Mouse (Mus musculus): ENCODE results near the gene Invs. TPM values are rescaled to one million over a fixed set of nuclear protein-coding genes. Genes with fewer than 3 reads are reported as not detected.
"Not testable (repeated sequence)": the region's sequence is repeated elsewhere in the genome, so short reads cannot be mapped to it uniquely, and the experiment has no call there.

Invs gene
- polyA plus RNA-seq, 1 experiment: 4.7 TPM

- Histone ChIP-seq H3K4me3 (replicated peaks; ENCODE audit: extremely low read depth, low read depth, low read length) (no peak overlapping the region), H3K4me1 (ENCODE audit: control insufficient read depth, insufficient read depth, low read length) (no peaks in the 10 kb centered on the region)
- WGBS: 3% methylated on average over 2 of the region's 2 CpGs
- peak; percentile 49 for DNase-seq
- no peak for TF ChIP-seq POLR2A (IDR thresholded peaks at IDR 0.05; ENCODE audit: borderline replicate concordance, extremely low read depth, low read depth, low read length)
- 0 out of 2 replicates have a peak, but pooled peaks have one; percentile 18 for TF ChIP-seq CTCF (IDR thresholded peaks at IDR 0.05; ENCODE audit: insufficient read depth, low read length)
Observed at GRCm38 (mm10) chr4:48380940-48381339, 101.4 kb downstream of the Invs start.

- TF ChIP-seq CTCF (IDR thresholded peaks at IDR 0.05; ENCODE audit: insufficient read depth, low read length) (no peak), POLR2A (IDR thresholded peaks at IDR 0.05; ENCODE audit: borderline replicate concordance, extremely low read depth, low read depth, low read length) (no peak)
- Histone ChIP-seq H3K4me1 (ENCODE audit: control insufficient read depth, insufficient read depth, low read length) (no peaks in the 10 kb centered on the region), H3K4me3 (replicated peaks; ENCODE audit: extremely low read depth, low read depth, low read length) (no peak overlapping the region)
- whole genome bisulfite sequencing: 83% methylated on average over 5 of the region's 5 CpGs
- DNase-seq: no peak
Observed at GRCm38 (mm10) chr4:48382506-48382905, 102.9 kb downstream of the Invs start.

DNA sequence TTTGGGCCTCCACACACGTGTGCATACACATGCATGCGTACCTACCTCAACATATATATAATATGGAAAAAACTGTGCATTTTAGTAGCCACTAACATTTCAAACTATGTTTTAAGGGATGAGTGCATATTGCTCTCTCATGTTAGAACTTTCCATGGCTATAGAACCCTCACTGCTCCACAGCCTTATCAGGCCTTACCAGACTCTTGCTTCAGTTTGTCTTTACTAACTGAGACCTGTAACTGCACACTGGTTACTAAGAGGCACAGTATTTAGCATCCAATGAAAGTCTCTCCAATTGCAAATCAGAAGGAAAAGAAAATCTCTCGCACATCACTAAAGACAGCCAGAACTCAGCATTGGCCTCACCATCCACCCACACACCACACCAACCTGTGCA is 117.4 kb downstream of the Invs start:
- WGBS: over 99% methylated on average over 3 of the region's 3 CpGs
- TF ChIP-seq CTCF (IDR thresholded peaks at IDR 0.05; ENCODE audit: insufficient read depth, low read length) (no peak), POLR2A (IDR thresholded peaks at IDR 0.05; ENCODE audit: borderline replicate concordance, extremely low read depth, low read depth, low read length) (no peak)
- Histone ChIP-seq H3K4me1 (ENCODE audit: control insufficient read depth, insufficient read depth, low read length) (no peaks in the 10 kb centered on the region), H3K4me3 (replicated peaks; ENCODE audit: extremely low read depth, low read depth, low read length) (no peak overlapping the region)
- no peak for DNase-seq

GRCm38 (mm10) chr4:48403066-48403640 is 123.6 kb downstream of the Invs start:
- TF ChIP-seq POLR2A (IDR thresholded peaks at IDR 0.05; ENCODE audit: borderline replicate concordance, extremely low read depth, low read depth, low read length): no peak
- TF ChIP-seq CTCF (IDR thresholded peaks at IDR 0.05; ENCODE audit: insufficient read depth, low read length): no peak
- 75% methylated on average over 16 of the region's 16 CpGs for WGBS
- Histone ChIP-seq H3K4me3 (replicated peaks; ENCODE audit: extremely low read depth, low read depth, low read length) (no peak overlapping the region), H3K4me1 (ENCODE audit: control insufficient read depth, insufficient read depth, low read length) (no peaks in the 10 kb centered on the region)
- no peak for DNase-seq

DNA sequence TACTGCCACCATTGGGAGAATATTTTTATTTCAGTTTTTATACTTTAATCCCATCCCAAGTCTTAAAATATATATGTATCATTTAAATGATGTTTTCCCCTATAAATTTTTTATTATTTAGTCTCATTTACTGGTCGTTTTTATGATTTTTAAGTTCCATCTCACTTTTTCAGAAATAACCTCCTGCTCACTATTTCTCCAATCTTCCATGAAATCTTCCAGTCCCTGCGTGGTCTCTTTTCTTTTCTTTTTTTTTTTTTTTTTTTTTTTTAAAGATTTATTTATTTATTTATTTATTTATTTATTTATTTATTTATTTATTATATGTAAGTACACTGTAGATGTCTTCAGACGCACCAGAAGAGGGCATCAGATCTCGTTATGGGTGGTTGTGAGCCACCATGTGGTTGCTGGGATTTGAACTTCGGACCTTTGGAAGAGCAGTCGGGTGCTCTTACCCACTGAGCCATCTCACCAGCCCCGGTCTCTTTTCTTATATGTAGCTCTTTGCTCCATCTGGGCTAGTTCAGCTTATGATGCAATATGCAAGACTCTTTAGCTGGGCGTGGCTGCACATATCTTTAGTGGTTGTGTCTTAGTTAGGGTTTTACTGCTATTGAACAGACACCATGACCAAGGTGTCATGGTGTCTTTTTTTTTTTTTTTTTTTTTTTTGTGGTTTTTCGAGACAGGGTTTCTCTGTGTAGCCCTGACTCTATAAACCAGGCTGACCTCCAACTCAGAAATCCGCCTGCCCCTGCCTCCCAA is 126.3 kb downstream of the Invs start:
- DNase-seq; H3K4me1 ChIP-seq (ENCODE audit: control insufficient read depth, insufficient read depth, low read length); H3K4me3 ChIP-seq (replicated peaks; ENCODE audit: extremely low read depth, low read depth, low read length): not testable (repeated sequence)
- 91% methylated on average over 10 of the region's 10 CpGs for WGBS

DNA sequence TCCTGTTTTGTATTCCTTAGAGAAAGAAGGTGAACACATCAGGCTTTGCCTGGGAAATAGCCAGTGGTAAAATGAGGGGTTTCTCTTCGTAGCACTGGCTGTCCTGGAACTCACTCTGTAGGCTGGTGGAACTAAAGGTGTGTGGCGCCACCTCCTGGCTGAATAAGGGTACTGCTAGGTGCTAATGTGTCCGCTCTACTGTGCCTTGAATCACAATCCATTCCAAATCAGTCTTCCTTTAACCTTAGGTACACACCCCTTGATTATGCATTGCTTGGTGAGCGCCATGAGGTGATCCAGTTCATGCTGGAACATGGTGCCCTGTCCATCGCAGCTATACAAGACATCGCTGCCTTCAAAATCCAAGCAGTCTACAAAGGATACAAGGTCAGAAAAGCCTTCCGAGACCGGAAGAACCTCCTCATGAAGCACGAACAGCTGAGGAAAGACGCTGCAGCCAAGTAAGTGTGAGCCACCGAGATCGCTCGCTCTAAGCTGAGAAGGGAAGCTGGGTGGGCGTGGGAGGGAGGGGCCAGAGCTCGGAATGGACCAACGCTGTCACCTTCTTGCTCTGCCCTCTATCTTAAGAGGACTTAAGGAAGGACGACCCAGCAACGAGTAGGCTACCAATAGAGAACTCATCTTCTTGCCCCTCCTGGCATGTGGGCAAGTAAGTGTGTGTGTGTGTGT is 127.9 kb downstream of the Invs start:
- H3K4me1 ChIP-seq (ENCODE audit: control insufficient read depth, insufficient read depth, low read length): no peaks in the 10 kb centered on the region
- peak; percentile 44 for DNase-seq
- 43% methylated on average over 18 of the region's 18 CpGs for WGBS
- TF ChIP-seq POLR2A (IDR thresholded peaks at IDR 0.05; ENCODE audit: borderline replicate concordance, extremely low read depth, low read depth, low read length) (no peak), CTCF (IDR thresholded peaks at IDR 0.05; ENCODE audit: insufficient read depth, low read length) (peak; percentile 81)
- no peak overlapping the region for H3K4me3 ChIP-seq (replicated peaks; ENCODE audit: extremely low read depth, low read depth, low read length)

DNA sequence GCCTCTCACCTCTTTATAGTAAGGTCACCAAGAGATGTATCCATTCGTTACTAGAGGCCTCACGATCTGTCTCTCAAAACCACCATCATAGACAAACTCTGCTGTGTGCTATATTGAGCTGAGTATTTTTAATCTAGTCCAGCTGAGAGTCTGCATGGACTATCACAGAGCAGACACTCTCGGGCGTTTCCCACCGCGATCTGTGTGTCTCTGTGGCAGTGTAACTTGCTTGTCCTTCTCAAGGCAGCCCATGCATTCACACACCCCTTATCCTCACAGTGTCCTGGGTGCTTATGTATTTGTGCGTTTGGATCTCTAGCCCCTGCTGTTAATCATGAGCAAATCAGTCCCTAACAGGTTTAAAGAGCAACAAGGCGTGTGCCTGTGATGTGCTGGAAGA is 133.9 kb downstream of the Invs start:
- no peak for TF ChIP-seq POLR2A (IDR thresholded peaks at IDR 0.05; ENCODE audit: borderline replicate concordance, extremely low read depth, low read depth, low read length)
- TF ChIP-seq CTCF (IDR thresholded peaks at IDR 0.05; ENCODE audit: insufficient read depth, low read length): no peak
- Histone ChIP-seq H3K4me3 (replicated peaks; ENCODE audit: extremely low read depth, low read depth, low read length) (no peak overlapping the region), H3K4me1 (ENCODE audit: control insufficient read depth, insufficient read depth, low read length) (no peaks in the 10 kb centered on the region)
- no peak for DNase-seq
- WGBS: 89% methylated on average over 8 of the region's 8 CpGs

DNA sequence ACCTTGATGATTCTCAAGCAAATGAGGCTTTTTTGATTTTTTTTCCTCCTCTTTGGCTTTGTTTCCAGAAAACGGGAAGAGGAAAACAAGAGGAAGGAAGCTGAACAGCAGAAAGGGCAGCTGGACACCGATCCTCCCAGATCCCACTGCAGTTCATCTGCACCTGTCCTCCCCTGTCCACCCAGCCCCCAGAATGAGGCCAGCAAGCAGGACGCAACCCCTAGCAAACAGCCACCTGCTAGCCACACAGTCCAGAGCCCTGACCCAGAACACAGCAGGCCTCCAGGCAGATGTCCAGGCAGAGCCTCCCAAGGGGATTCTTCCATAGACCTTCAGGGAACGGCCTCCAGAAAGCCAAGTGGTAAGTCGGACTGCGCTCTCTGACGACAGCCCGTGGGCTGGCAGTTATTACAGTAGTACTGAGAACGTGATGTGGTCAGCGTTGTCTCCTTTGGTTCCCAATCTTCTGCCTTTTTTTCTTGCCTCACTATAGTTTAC is 136.3 kb downstream of the Invs start:
- no peak for TF ChIP-seq POLR2A (IDR thresholded peaks at IDR 0.05; ENCODE audit: borderline replicate concordance, extremely low read depth, low read depth, low read length)
- TF ChIP-seq CTCF (IDR thresholded peaks at IDR 0.05; ENCODE audit: insufficient read depth, low read length): no peak
- 78% methylated on average over 10 of the region's 10 CpGs for WGBS
- no peak for DNase-seq

DNA sequence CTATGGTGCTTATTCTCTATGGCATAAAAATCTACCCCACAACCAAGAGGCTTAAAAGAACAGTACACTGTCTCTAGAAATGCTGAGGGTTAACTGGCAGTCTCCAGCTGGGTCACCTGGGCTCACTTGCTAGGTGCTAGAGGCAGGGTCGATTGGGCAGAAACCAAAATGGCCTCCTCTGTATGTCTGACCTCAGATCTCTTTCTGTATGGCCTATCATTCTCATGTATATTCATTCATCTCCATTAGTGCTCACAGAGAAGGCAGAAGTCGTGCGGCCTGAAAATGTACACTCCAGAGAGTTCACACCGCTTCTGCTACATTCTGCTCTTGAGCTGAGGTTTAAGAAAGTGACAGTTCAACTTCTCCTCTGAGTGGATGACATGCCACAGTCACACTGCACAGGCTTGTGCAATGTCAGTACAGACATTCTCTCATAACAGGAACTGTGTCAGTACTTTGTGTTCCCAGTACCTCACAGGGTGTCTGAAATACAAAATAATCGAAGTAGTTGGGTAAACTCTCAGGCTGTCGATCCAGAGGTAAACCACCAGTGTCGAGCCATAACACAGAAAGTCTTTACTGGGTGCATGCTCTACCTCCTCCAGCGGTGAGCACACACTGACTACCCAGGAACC is 139.4 kb downstream of the Invs start:
- H3K4me3 ChIP-seq (replicated peaks; ENCODE audit: extremely low read depth, low read depth, low read length): no peak overlapping the region
- no peaks in the 10 kb centered on the region for H3K4me1 ChIP-seq (ENCODE audit: control insufficient read depth, insufficient read depth, low read length)
- WGBS: 85% methylated on average over 8 of the region's 8 CpGs
- TF ChIP-seq POLR2A (IDR thresholded peaks at IDR 0.05; ENCODE audit: borderline replicate concordance, extremely low read depth, low read depth, low read length) (no peak), CTCF (IDR thresholded peaks at IDR 0.05; ENCODE audit: insufficient read depth, low read length) (no peak)
- DNase-seq: no peak

More for the DNA sequence above, 136.3 kb downstream of the Invs start:
- no peak overlapping the region for H3K4me3 ChIP-seq (replicated peaks; ENCODE audit: extremely low read depth, low read depth, low read length)
- no peaks in the 10 kb centered on the region for H3K4me1 ChIP-seq (ENCODE audit: control insufficient read depth, insufficient read depth, low read length)
